Mouse (Mus musculus): Measurements from ENCODE around the gene Slc29a2. TPM values are rescaled to one million over a fixed set of nuclear protein-coding genes. Genes with fewer than 3 reads are reported as not detected.
A peak's percentile ranks its signal among the peaks of the same experiment; 100 is the strongest.

Gene Slc29a2
- total and polyA plus RNA-seq, 3 experiments = 2.1 to 6.6 (median 4.2) TPM

DNA sequence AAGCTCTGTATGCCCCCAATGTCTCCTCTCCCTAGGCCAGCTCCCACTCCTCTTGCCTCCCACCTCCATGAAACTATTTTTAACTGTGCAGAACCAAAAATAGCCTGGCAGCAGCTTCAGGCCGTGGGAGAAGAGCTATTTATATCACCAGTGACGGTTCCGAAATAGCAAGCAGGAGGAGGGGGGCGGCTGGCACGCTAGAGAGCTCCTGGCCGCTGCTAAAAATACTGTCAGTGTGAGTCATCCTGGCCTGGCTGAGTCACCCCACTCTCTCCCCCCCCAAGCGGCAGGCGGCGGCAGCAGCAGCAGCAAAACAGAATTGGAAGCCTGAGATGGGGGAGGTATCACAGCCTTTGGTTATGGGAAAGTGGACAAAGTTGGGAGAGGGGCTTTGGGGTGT is 30.8 kb upstream of the Slc29a2 start (continued):
- TF ChIP-seq MAFK (IDR thresholded peaks at IDR 0.05; ENCODE audit: insufficient replicate concordance, low read length) (no peak), JUND (conservative IDR thresholded peaks at IDR 0.05; ENCODE audit: low read depth, low read length) (0 out of 2 replicates have a peak, but pooled peaks have one; percentile 34), POLR2A (IDR thresholded peaks at IDR 0.05; ENCODE audit: low read depth, low read length) (no peak)

DNA sequence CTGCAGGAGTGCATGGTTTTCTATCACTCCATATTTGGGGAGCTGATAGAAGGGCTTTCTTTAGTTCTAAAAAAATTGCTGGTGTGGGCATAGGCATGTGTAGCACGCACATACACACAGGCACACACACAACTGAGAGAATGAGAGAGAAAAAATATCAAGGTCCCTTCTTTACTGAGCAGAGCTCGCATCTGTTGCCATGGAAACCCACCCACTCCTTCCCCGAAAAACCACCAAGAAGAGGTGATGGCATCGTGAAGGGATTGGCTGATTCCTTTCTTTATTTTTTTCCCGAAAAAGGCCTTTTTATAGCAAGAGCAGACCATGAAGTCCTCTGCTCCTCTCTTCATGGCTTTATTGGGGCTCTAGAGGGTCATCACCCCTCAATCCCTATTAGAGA is 29.6 kb upstream of the Slc29a2 start:
- TF ChIP-seq EP300 (IDR thresholded peaks at IDR 0.05; ENCODE audit: low read length) = no peak
- TF ChIP-seq TCF12 (IDR thresholded peaks at IDR 0.05; ENCODE audit: low read depth, low read length) = no peak
- no peak for TF ChIP-seq HCFC1 (IDR thresholded peaks at IDR 0.05; ENCODE audit: low read depth, low read length)
- Histone ChIP-seq H3K4me2 (ENCODE audit: insufficient read depth, low read depth, poor library complexity, severe bottlenecking) (no peak overlapping the region), H3K79me2 (replicated peaks; ENCODE audit: control insufficient read depth, extremely low read depth, insufficient read depth, poor library complexity, severe bottlenecking) (no peaks in the 10 kb centered on the region), H3K27ac (ENCODE audit: insufficient read depth, low read depth) (no peak overlapping the region), H3K9me3 (replicated peaks; ENCODE audit: low read length) (peaks cover 5% of the 10 kb centered on the region), H3K27me3 (replicated peaks) (peaks cover 84% of the 10 kb centered on the region), H3K9ac (ENCODE audit: insufficient read depth, low read depth) (no peak overlapping the region), H3K36me3 (replicated peaks in 1 of 2; ENCODE audit: control insufficient read depth in 1 of 2, insufficient read depth in 1 of 2, low read length in 1 of 2) (no peaks in the 10 kb centered on the region), H3K4me3 (replicated peaks in 1 of 3; ENCODE audit: low read depth in 2 of 3, low read length in 2 of 3, poor library complexity in 1 of 3) (no peak overlapping the region), H3K4me1 (ENCODE audit: control insufficient read depth in 1 of 2, insufficient read depth in 2 of 2) (peaks cover 6 to 8% of the 10 kb centered on the region in 2 experiments)
- DNase-seq (ENCODE audit: extremely low read depth) = no peak
- dilution Hi-C loops (cut with MboI; ENCODE audit: extremely low pct_ligation_motif_present, extremely low pct_unique_long_range_greater_than_20kb, low sequenced_read_pairs) = no loop called here
- in situ Hi-C loops (cut with MboI; ENCODE audit: low pct_ligation_motif_present, low pct_unique_long_range_greater_than_20kb, low sequenced_read_pairs) = loop anchor here (25.0 kb wide), 2 partner anchors 357 to 507 kb away; partner anchors contain the start of genes 2010003K11Rik, Rce1 and Syt12

DNA sequence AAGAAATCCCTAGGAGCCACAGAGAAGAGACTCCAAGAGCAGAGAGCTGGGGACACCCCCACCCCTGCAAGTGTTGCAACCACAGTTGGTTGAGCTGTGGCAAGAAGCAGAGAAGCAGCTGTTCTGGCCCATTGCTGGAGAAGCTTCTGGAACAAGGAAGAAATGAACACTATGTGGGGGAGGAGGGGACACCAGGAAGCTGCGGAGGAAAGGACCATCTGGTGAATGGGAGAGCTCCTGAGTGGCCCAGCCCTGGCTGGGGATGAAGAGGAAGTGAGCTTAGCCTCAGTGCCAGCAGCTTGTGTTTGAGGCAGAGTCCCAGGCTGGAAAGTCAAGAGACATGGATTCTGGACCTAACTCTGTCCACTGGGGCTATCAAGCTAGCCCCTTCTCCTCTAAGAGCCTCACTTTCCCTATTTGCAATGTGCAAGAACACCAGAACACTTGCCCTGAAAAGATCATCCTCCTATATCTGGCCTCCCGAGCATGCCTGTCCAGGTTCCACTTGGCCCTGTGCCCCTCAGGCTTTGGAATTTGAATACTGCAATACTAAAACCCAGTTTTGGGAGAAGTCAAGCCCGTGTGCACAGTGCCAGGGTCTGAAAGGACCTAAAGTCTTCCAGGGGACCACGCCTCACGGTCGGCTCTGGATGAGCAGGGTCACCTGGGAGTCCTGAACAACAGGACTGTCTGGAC is 24.1 kb upstream of the Slc29a2 start:
- Histone ChIP-seq H3K79me2 (replicated peaks; ENCODE audit: control insufficient read depth, extremely low read depth, insufficient read depth, poor library complexity, severe bottlenecking) (no peaks in the 10 kb centered on the region), H3K9ac (ENCODE audit: insufficient read depth, low read depth) (no peak overlapping the region), H3K4me3 (replicated peaks in 1 of 3; ENCODE audit: low read depth in 2 of 3, low read length in 2 of 3, poor library complexity in 1 of 3) (no peak overlapping the region), H3K27me3 (replicated peaks) (peaks cover 87% of the 10 kb centered on the region), H3K36me3 (replicated peaks in 1 of 2; ENCODE audit: control insufficient read depth in 1 of 2, insufficient read depth in 1 of 2, low read length in 1 of 2) (no peaks in the 10 kb centered on the region), H3K4me2 (ENCODE audit: insufficient read depth, low read depth, poor library complexity, severe bottlenecking) (no peak overlapping the region), H3K27ac (ENCODE audit: insufficient read depth, low read depth) (no peak overlapping the region), H3K9me3 (replicated peaks; ENCODE audit: low read length) (no peaks in the 10 kb centered on the region), H3K4me1 (ENCODE audit: control insufficient read depth in 1 of 2, insufficient read depth in 2 of 2) (peaks cover 4 to 7% of the 10 kb centered on the region in 2 experiments; a peak in 3 of 4 replicates)
- no peak for TF ChIP-seq POLR2A (IDR thresholded peaks at IDR 0.05; ENCODE audit: low read depth, low read length)
- TF ChIP-seq JUN (IDR thresholded peaks at IDR 0.05; ENCODE audit: insufficient read depth, low read depth, low read length) = no peak
- no peak for TF ChIP-seq NRF1 (IDR thresholded peaks at IDR 0.05; ENCODE audit: low read depth, low read length)
- no peak for TF ChIP-seq RCOR1 (conservative IDR thresholded peaks at IDR 0.05; ENCODE audit: low read depth, low read length)
- no peak for TF ChIP-seq TBP (conservative IDR thresholded peaks at IDR 0.05; ENCODE audit: low read depth, low read length)
- TF ChIP-seq MXI1 (IDR thresholded peaks at IDR 0.05; ENCODE audit: low read depth, low read length) = no peak
- no peak for TF ChIP-seq ZMIZ1 (IDR thresholded peaks at IDR 0.05; ENCODE audit: low read depth, low read length)
- TF ChIP-seq CHD1 (IDR thresholded peaks at IDR 0.05; ENCODE audit: low read depth, low read length) = no peak
- no peak for TF ChIP-seq MAZ (IDR thresholded peaks at IDR 0.05; ENCODE audit: low read depth, low read length)
- no peak for TF ChIP-seq USF1 (IDR thresholded peaks at IDR 0.05; ENCODE audit: low read depth, low read length)
- TF ChIP-seq CTCF (conservative IDR thresholded peaks at IDR 0.05 in 1 of 2, IDR thresholded peaks at IDR 0.05 in 1 of 2; ENCODE audit: low read depth in 2 of 2, low read length in 2 of 2) = no peak
- dilution Hi-C loops (cut with MboI; ENCODE audit: extremely low pct_ligation_motif_present, extremely low pct_unique_long_range_greater_than_20kb, low sequenced_read_pairs) (no loop called here), in situ Hi-C loops (cut with MboI; ENCODE audit: low pct_ligation_motif_present, low pct_unique_long_range_greater_than_20kb, low sequenced_read_pairs) (loop anchor here (25.0 kb wide), 2 partner anchors 362 to 512 kb away; partner anchors contain the start of genes 2010003K11Rik, Rce1 and Syt12)
- no peak for DNase-seq (ENCODE audit: extremely low read depth)
